Mouse (Mus musculus): ENCODE results near the gene Ankk1. TPM values are rescaled to one million over a fixed set of nuclear protein-coding genes. Genes with fewer than 3 reads are reported as not detected.
A peak's percentile ranks its signal among the peaks of the same experiment; 100 is the strongest.

Ankk1 gene
- 0.04 TPM for polyA plus RNA-seq (2021)

GRCm38 (mm10) chr9:49426921-49427320, at the start of gene Ankk1:
Gene Ankk1, minus strand, starts transcription at chr9:49427021.
- peak; percentile 54 for ATAC-seq
- CTCF ChIA-PET = no interaction called here
- no peaks in the 10 kb centered on the region for H3K27me3 ChIP-seq
- in situ Hi-C loops (cut with MboI; ENCODE audit: low pct_unique_long_range_greater_than_20kb) = no loop called here
- DNase-seq (ENCODE audit: low read depth, low spot score) = no peak
- POLR2A ChIA-PET = no interaction called here
- no peak for TF ChIP-seq CTCF (IDR thresholded peaks at IDR 0.05)

- CTCF ChIA-PET = interaction anchor here (1.3 kb wide), 1 partner anchor 10 kb away, joined by 3 read pairs; no protein-coding TSS in a partner anchor
- no peak for DNase-seq (ENCODE audit: low read depth, low spot score)
- H3K27me3 ChIP-seq = no peaks in the 10 kb centered on the region
- no peak for ATAC-seq
- TF ChIP-seq CTCF (IDR thresholded peaks at IDR 0.05) = no peak
- POLR2A ChIA-PET = no interaction called here
- in situ Hi-C loops (cut with MboI; ENCODE audit: low pct_unique_long_range_greater_than_20kb) = no loop called here
Observed at GRCm38 (mm10) chr9:49472126-49472525, 45.3 kb upstream of the Ankk1 start.

GRCm38 (mm10) chr9:49470946-49471345, 44.1 kb upstream of the Ankk1 start:
- ATAC-seq (no peak), DNase-seq (ENCODE audit: low read depth, low spot score) (no peak)
- H3K27me3 ChIP-seq = no peaks in the 10 kb centered on the region
- in situ Hi-C loops (cut with MboI; ENCODE audit: low pct_unique_long_range_greater_than_20kb) = no loop called here
- ChIA-PET POLR2A (no interaction called here), CTCF (interaction anchor here (0.9 kb wide), 1 partner anchor 1057 kb away, joined by 3 read pairs; no protein-coding TSS in a partner anchor)
- no peak for TF ChIP-seq CTCF (IDR thresholded peaks at IDR 0.05)

GRCm38 (mm10) chr9:49470006-49470405, 43.2 kb upstream of the Ankk1 start:
- H3K27me3 ChIP-seq = no peaks in the 10 kb centered on the region
- DNase-seq (ENCODE audit: low read depth, low spot score) (no peak), ATAC-seq (no peak)
- no peak for TF ChIP-seq CTCF (IDR thresholded peaks at IDR 0.05)
- CTCF ChIA-PET = no interaction called here
- POLR2A ChIA-PET = no interaction called here
- in situ Hi-C loops (cut with MboI; ENCODE audit: low pct_unique_long_range_greater_than_20kb) = no loop called here

GRCm38 (mm10) chr9:49456136-49456535, 29.3 kb upstream of the Ankk1 start:
- no peak for TF ChIP-seq CTCF (IDR thresholded peaks at IDR 0.05)
- DNase-seq (ENCODE audit: low read depth, low spot score) = no peak
- ChIA-PET CTCF (no interaction called here), POLR2A (no interaction called here)
- H3K27me3 ChIP-seq = no peaks in the 10 kb centered on the region
- in situ Hi-C loops (cut with MboI; ENCODE audit: low pct_unique_long_range_greater_than_20kb) = no loop called here
- no peak for ATAC-seq

- H3K27me3 ChIP-seq = no peaks in the 10 kb centered on the region
- TF ChIP-seq CTCF (IDR thresholded peaks at IDR 0.05) = no peak
- no peak for DNase-seq (ENCODE audit: low read depth, low spot score)
- POLR2A ChIA-PET = interaction anchor here (1.3 kb wide), 1 partner anchor 11 kb away, joined by 3 read pairs; no protein-coding TSS in a partner anchor
- CTCF ChIA-PET = no interaction called here
- ATAC-seq = no peak
- in situ Hi-C loops (cut with MboI; ENCODE audit: low pct_unique_long_range_greater_than_20kb) = no loop called here
Observed at GRCm38 (mm10) chr9:49452396-49452795, 25.6 kb upstream of the Ankk1 start.

GRCm38 (mm10) chr9:49450491-49450890, 23.7 kb upstream of the Ankk1 start:
- DNase-seq (ENCODE audit: low read depth, low spot score) = no peak
- in situ Hi-C loops (cut with MboI; ENCODE audit: low pct_unique_long_range_greater_than_20kb) = no loop called here
- no peak for TF ChIP-seq CTCF (IDR thresholded peaks at IDR 0.05)
- H3K27me3 ChIP-seq = no peaks in the 10 kb centered on the region
- no peak for ATAC-seq
- CTCF ChIA-PET = no interaction called here
- POLR2A ChIA-PET = no interaction called here

GRCm38 (mm10) chr9:49442621-49443020, 15.8 kb upstream of the Ankk1 start:
- ChIA-PET POLR2A (no interaction called here), CTCF (no interaction called here)
- in situ Hi-C loops (cut with MboI; ENCODE audit: low pct_unique_long_range_greater_than_20kb) = no loop called here
- no peak for ATAC-seq
- no peak for TF ChIP-seq CTCF (IDR thresholded peaks at IDR 0.05)
- H3K27me3 ChIP-seq = no peaks in the 10 kb centered on the region
- no peak for DNase-seq (ENCODE audit: low read depth, low spot score)

GRCm38 (mm10) chr9:49427478-49427877, 657 bp upstream of the Ankk1 start:
- H3K27me3 ChIP-seq = no peaks in the 10 kb centered on the region
- ATAC-seq (peak; percentile 37), DNase-seq (ENCODE audit: low read depth, low spot score) (no peak)
- TF ChIP-seq CTCF (IDR thresholded peaks at IDR 0.05) = no peak
- ChIA-PET POLR2A (interaction anchor here (0.6 kb wide), 1 partner anchor 440 kb away, joined by 4 read pairs; no protein-coding TSS in a partner anchor), CTCF (interaction anchor here (1.0 kb wide), 1 partner anchor 10 kb away, joined by 3 read pairs; no protein-coding TSS in a partner anchor)
- in situ Hi-C loops (cut with MboI; ENCODE audit: low pct_unique_long_range_greater_than_20kb) = no loop called here

GRCm38 (mm10) chr9:49425585-49425984, 1.2 kb downstream of the Ankk1 start:
- ChIA-PET POLR2A (interaction anchor here (0.7 kb wide), 1 partner anchor 86 kb away, joined by 5 read pairs; no protein-coding TSS in a partner anchor), CTCF (no interaction called here)
- DNase-seq (ENCODE audit: low read depth, low spot score) (no peak), ATAC-seq (no peak)
- peaks cover 2% of the 10 kb centered on the region for H3K27me3 ChIP-seq
- TF ChIP-seq CTCF (IDR thresholded peaks at IDR 0.05) = no peak
- in situ Hi-C loops (cut with MboI; ENCODE audit: low pct_unique_long_range_greater_than_20kb) = no loop called here

GRCm38 (mm10) chr9:49423866-49424265, 3.0 kb downstream of the Ankk1 start:
- H3K27me3 ChIP-seq = peaks cover 2% of the 10 kb centered on the region
- in situ Hi-C loops (cut with MboI; ENCODE audit: low pct_unique_long_range_greater_than_20kb) = no loop called here
- DNase-seq (ENCODE audit: low read depth, low spot score) (no peak), ATAC-seq (no peak)
- CTCF ChIA-PET = no interaction called here
- TF ChIP-seq CTCF (IDR thresholded peaks at IDR 0.05) = no peak
- POLR2A ChIA-PET = no interaction called here

GRCm38 (mm10) chr9:49410621-49411020, 16.2 kb downstream of the Ankk1 start:
- DNase-seq (ENCODE audit: low read depth, low spot score) (no peak), ATAC-seq (no peak)
- ChIA-PET CTCF (no interaction called here), POLR2A (no interaction called here)
- in situ Hi-C loops (cut with MboI; ENCODE audit: low pct_unique_long_range_greater_than_20kb) = no loop called here
- peaks cover 14% of the 10 kb centered on the region for H3K27me3 ChIP-seq
- TF ChIP-seq CTCF (IDR thresholded peaks at IDR 0.05) = no peak

Measured in Patski (cell line).